ENCODE assay signal across 9 mouse cellular contexts in the genomic region with DNA sequence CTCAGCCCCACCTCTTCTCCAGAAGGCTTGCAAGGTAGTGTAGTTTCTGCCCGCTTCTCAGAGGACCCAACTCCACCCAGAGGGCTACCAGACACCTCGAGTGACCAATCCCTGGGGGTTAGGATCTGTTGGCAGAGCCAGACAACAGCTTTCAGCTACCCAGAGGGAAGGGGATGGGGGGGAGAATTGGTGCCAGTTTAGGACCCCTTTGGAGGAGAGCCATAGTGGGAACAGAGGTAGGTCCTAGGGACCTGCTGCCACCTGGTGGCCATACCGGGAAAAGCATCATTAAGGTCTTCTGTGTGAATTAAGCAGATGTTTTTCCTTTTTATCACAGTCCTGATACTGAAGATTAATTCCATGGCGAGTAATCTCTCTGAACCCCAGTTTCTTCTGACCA. TPM values are rescaled to one million over a fixed set of nuclear protein-coding genes. Genes with fewer than 3 reads are reported as not detected.
A peak's percentile ranks its signal among the peaks of the same experiment; 100 is the strongest.
DNase-seq lines count a peak whose midpoint lies in the region; TF ChIP-seq lines count a peak whose summit lies in the region.
"Had no signal": no experiment of that assay in that cellular context is flagged by ENCODE, and none has a peak within 500 bp of the region (broad histone marks: within the 10 kb centered on the region; RNA-seq: fewer than 3 reads in every experiment).

No protein-coding gene starts in this region.

- H3K36me3 ChIP-seq in ES-Bruce4 (ENCODE audit: control insufficient read depth, insufficient read depth, low read length, poor library complexity, severe bottlenecking), result no peaks in the 10 kb centered on the region
- H3K36me3 ChIP-seq: limb, embryonic 15.5 days had no signal

- H3K9me3 ChIP-seq in ES-Bruce4 (replicated peaks; ENCODE audit: control insufficient read depth, insufficient read depth, low read length, poor library complexity, severe bottlenecking), result no peaks in the 10 kb centered on the region
- H3K9me3 ChIP-seq: limb, embryonic 15.5 days had no signal

- no peaks in the 10 kb centered on the region for H3K27me3 ChIP-seq in ES-Bruce4 (ENCODE audit: control insufficient read depth, insufficient read depth, low read length, poor library complexity, severe bottlenecking)

- peak; percentile 80 for DNase-seq in adipocyte (ENCODE audit: low spot score)
- DNase-seq in embryo, embryonic 10.5 days (ENCODE audit: low spot score), result peak; percentile 90
- DNase-seq in heart, adult 9 months (ENCODE audit: low spot score in 2 of 2), result peak; percentile 17 to 63
- peak; percentile 20 to 74 for DNase-seq in layer of hippocampus, adult 2 months (ENCODE audit: low spot score in 2 of 2)
- peak; percentile 46 to 73 for DNase-seq in lung, postnatal 4 days
- peak; percentile 45 for DNase-seq in right cerebral cortex, postnatal 25 days
- peak; percentile 56 for DNase-seq in yolk sac, embryonic 10.5 days (ENCODE audit: low spot score)

- H3K27ac ChIP-seq in ES-Bruce4 (ENCODE audit: insufficient read depth, low read length), result no peak overlapping the region
- H3K27ac ChIP-seq in layer of hippocampus, adult 2 months, result no peak overlapping the region
- H3K27ac ChIP-seq: limb, embryonic 15.5 days had no signal

- H3K9ac ChIP-seq in ES-Bruce4 (ENCODE audit: low read depth, poor library complexity, severe bottlenecking), result no peak overlapping the region
- H3K9ac ChIP-seq: limb, embryonic 15.5 days had no signal

- no peak for TF ChIP-seq EP300 in ES-Bruce4 (IDR thresholded peaks at IDR 0.05; ENCODE audit: insufficient read depth, low read depth, low read length)

- TF ChIP-seq CTCF in ES-Bruce4 (IDR thresholded peaks at IDR 0.05; ENCODE audit: low read depth, low read length), result peak; percentile 86
- TF ChIP-seq CTCF in layer of hippocampus, adult 2 months (conservative IDR thresholded peaks at IDR 0.05), result peak; percentile 97

- TF ChIP-seq POLR2A in ES-Bruce4 (IDR thresholded peaks at IDR 0.05; ENCODE audit: insufficient read depth, low read length), result no peak

- no peaks in the 10 kb centered on the region for H3K4me1 ChIP-seq in ES-Bruce4 (ENCODE audit: control insufficient read depth, insufficient read depth, low read length)

- no peak overlapping the region for H3K4me3 ChIP-seq in ES-Bruce4 (ENCODE audit: low read depth, low read length)
- no peak overlapping the region for H3K4me3 ChIP-seq in layer of hippocampus, adult 2 months
- H3K4me3 ChIP-seq: limb, embryonic 15.5 days had no signal

RNA-seq across cellular contexts. Expression of a gene that starts 11.3 kb away (rescaled TPM):
- polyA plus RNA-seq in ES-Bruce4 (2011; ENCODE audit: insufficient read depth, insufficient read length, low read depth, missing spikeins), result 114 TPM in 2 replicates
- total RNA-seq in layer of hippocampus, adult 2 months (2021), result 100 to 1,000 TPM; 139 TPM

Comparison
In these comparisons a context has a peak if more than half of its experiments do, and no peak if none do; other contexts are left out.
1. DNase-seq: peak in every context shown above with its lines; median percentile 90 in embryo, embryonic 10.5 days; 80 in adipocyte; 60 in lung, postnatal 4 days; 56 in yolk sac, embryonic 10.5 days; 47 in layer of hippocampus, adult 2 months; 45 in right cerebral cortex, postnatal 25 days; 40 in heart, adult 9 months.